Mouse (Mus musculus) gastrocnemius, adult 18-20 months (tissue): ENCODE measurements around the gene Dlx3. TPM values are rescaled to one million over a fixed set of nuclear protein-coding genes. Genes with fewer than 3 reads are reported as not detected.

Source experiments
- DNase-seq: peaks from one replicate; pipeline ENCODE4 v3.0.0; 2021; ENCODE audit warnings: low spot score
- total RNA-seq, 2 experiments: library from RNA; stranded (reverse); gene quantifications; 2 replicates each; pipeline ENCODE4 v1.2.3; 2021

Gene Dlx3
- total RNA-seq, 2 experiments from 2014 or later, result not detected

GRCm38 (mm10) chr11:95153116-95153515 lies 33.2 kb downstream of the Dlx3 start:
- DNase-seq, result no peak

DNA sequence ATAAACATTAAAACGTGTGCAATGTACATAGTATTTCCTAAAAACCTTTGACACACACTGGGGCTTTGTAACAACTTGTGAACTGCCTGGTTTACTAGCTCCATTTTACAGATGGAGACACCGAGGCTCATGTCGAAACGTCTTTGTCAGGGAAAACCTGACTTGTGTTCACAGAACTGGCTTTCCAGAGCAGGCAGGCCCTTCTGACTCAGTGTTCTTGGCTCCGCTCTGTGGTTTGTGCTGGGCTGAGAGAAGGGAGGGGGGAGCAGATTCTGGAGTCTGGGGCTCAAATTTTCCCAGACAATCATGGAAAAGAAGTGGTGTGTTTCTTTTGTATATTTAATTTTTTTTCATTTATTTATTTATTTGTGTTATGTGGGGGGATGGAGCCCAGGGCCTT lies 33.8 kb downstream of the Dlx3 start:
- no peak for DNase-seq

DNA sequence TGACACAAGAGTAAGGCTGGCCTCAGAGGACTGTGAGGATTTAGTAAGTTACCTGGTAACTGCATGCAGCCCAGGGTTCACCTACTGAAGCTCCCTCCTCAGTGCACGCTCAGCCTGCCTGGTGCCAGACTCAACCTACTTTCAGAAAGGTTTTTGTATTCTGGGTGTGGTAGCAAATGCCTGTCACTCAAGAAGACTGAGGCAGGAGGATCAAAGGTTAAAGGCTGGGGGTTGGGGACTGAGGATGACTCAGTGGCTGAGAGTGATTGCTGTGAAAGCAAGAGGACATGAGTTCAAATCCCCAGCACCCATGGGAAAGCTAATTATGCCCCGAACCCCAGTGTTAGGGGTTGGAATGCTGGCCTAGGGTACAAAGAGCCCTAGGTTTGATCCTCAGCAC lies 35.6 kb downstream of the Dlx3 start:
- no peak for DNase-seq

GRCm38 (mm10) chr11:95157356-95157755 lies 37.4 kb downstream of the Dlx3 start:
- DNase-seq, result no peak

- no peak for DNase-seq
Measured at GRCm38 (mm10) chr11:95157872-95158271, 38.0 kb downstream of the Dlx3 start.

- DNase-seq, result no peak
Measured at GRCm38 (mm10) chr11:95159763-95160371, 39.9 kb downstream of the Dlx3 start.

GRCm38 (mm10) chr11:95160693-95161092 lies 40.8 kb downstream of the Dlx3 start:
- no peak for DNase-seq

DNA sequence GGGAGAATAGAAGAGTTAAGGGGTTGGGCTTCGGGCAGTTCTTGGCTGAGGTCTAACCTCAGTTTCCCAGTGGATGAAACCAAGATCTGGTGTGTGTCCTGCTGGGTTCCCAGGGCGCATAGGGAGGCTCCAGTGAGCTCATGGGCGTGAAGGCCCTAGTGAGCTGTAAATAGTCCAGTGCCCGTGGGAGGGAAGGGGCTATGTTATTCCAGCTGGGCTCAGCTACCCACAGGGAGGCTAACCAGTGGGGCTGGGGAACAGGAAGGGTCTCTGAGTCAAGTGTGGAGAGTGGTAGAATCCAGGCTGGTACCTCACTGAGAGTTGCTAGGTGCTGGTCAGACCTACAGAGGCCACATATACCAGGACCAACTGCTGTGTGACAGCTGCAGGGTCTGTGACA lies 41.8 kb downstream of the Dlx3 start:
- no peak for DNase-seq

- DNase-seq, result no peak
Measured at GRCm38 (mm10) chr11:95165857-95166256, 45.9 kb downstream of the Dlx3 start.

Other genes starting within 250 kb of the Dlx3 start
- 10 to 100 TPM; 64.6 to 65.0 TPM for gene Col1a1, start 183.9 kb upstream of the Dlx3 start, total RNA-seq
- gene Hils1, start 152.5 kb upstream of the Dlx3 start, total RNA-seq, result not detected
- gene Sgca, start 143.8 kb upstream of the Dlx3 start, total RNA-seq, result 100 to 1,000 TPM; 283 to 304 TPM
- gene Ppp1r9b, start 129.1 kb upstream of the Dlx3 start, total RNA-seq, result 10 to 100 TPM; 16.1 to 24.5 TPM
- gene Samd14, start 110.2 kb upstream of the Dlx3 start, total RNA-seq, result under 1 TPM; 0.34 to 0.52 TPM
- gene Pdk2, start 78.8 kb upstream of the Dlx3 start, total RNA-seq, result 100 to 1,000 TPM; 514 to 515 TPM
- 1 to 10 TPM; 4.7 to 5.0 TPM for gene Itga3, start 43.3 kb upstream of the Dlx3 start, total RNA-seq
- gene Dlx4, start 26.1 kb downstream of the Dlx3 start, total RNA-seq, result not detected
- not detected for gene Tac4, start 141.4 kb downstream of the Dlx3 start, total RNA-seq
- gene Kat7, start 190.1 kb downstream of the Dlx3 start, total RNA-seq, result 10 to 100 TPM; 19.7 to 23.9 TPM
- 1 to 10 TPM; 1.6 to 2.6 TPM for gene Fam117a, start 216.9 kb downstream of the Dlx3 start, total RNA-seq